Mouse (Mus musculus): ENCODE results near the gene 4931428F04Rik.

The 4931428F04Rik gene

DNA sequence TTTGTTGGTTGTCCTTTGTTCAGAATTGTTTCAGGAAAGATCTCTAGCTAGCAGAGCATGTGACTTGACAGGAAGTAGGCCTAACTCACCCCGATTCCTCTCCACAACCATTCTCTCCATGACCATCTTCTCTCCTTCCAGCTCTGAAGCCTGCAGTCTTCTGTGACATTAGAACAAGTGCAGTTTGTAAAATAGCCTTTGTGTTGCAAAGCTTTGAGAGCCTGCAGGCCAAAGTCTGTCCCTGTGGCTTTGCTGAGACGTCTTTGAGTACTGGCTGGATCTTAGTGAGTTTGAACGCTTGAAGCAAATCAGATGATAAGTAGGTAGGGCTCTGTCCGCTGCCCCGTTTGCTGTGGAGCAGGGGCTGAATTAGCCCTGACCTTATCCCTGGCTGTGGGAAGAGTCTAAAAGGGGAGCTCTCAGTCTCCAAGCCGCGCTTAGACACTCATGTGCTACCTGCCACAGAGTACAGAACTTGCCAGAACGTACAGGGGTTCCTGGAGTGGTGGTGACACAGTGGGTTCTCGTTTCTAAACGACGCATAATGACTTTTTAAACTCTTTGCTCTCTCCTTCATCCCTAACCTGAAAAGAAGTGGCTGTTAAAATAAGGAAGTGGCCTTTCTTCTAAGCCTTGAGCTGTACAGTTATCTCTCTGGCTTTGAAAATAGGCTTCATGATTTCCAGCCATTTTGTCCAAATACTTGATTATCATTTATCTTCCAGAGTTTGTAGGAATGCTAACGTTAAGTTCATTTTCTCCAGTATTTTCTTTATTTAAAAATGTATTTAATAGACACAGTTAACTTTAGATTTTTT, 58.0 kb downstream of the 4931428F04Rik start:
- in situ Hi-C loops (cut with MboI, MseI): loop anchor here (10.0 kb wide), 1 partner anchor 567 kb away; no protein-coding TSS in a partner anchor
